13 mouse cellular contexts compared by ENCODE assay signal in the genomic region with DNA sequence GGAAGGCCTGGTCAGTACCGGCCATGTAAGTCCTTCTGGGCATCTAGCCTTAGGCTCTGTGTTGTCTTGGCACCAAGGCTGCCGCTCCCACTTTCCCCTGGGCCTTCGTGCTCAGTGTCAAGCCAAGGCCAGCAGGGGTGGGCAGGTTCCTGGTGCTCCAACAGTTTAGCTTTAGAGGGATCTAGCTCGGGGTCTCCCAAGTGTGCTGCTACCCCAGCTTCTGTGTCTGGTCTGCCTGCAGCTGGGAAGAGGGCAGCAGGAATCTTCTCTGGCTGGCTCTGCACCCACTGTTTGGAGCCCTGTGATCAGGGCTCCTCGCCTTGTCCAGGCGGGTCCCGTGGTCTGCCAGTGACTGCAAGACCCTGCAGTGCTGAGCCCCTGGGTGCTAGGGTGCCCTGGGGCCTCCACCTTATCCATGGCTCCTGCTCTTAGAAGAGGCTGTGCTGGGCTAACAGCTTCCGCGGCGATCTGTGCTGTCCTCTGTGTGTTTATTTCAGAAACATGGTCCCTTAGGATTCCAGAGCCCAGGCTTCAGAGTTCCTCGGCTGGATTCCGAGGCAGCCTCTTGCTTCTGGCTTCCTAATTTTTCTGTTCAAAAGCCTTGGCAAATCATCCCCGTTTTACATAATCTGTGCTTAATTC. TPM values are rescaled to one million over a fixed set of nuclear protein-coding genes. Genes with fewer than 3 reads are reported as not detected.
DNase-seq lines count a peak whose midpoint lies in the region; ATAC-seq lines count a peak whose summit lies in the region.
"Had no signal": no experiment of that assay in that cellular context is flagged by ENCODE, and none has a peak within 500 bp of the region (broad histone marks: within the 10 kb centered on the region; RNA-seq: fewer than 3 reads in every experiment).

No protein-coding gene starts in this region.

- peak overlapping the region; percentile 92 for H3K4me2 ChIP-seq in forebrain, embryonic 15.5 days (replicated peaks)
- H3K4me2 ChIP-seq in midbrain, embryonic 12.5 days (replicated peaks): peak overlapping the region; percentile 82
- H3K4me2 ChIP-seq: lung, embryonic 14.5 days had no signal

- peak overlapping the region; percentile 42 for H3K9ac ChIP-seq in forebrain, embryonic 15.5 days (replicated peaks)
- peak overlapping the region; percentile 48; the same call in 1 of the 2 replicates for H3K9ac ChIP-seq in midbrain, embryonic 12.5 days (replicated peaks)
- H3K9ac ChIP-seq: lung, embryonic 14.5 days had no signal

- no peaks in the 10 kb centered on the region for H3K9me3 ChIP-seq in forebrain, embryonic 15.5 days
- H3K9me3 ChIP-seq in midbrain, embryonic 12.5 days: no peaks in the 10 kb centered on the region

- peak; percentile 55 for DNase-seq in adrenal gland, postnatal 10 days
- no peak for DNase-seq in adrenal gland, postnatal 36 days
- peak; percentile 61 for DNase-seq in brain, adult 2 months (ENCODE audit: low read depth, low spot score)
- no peak for DNase-seq in urinary bladder, postnatal 4 days (ENCODE audit: low spot score in 2 of 2)
- no peak for DNase-seq in kidney, adult 9 months
- DNase-seq: gastrocnemius, postnatal 36 days; heart, postnatal 36 days; kidney, postnatal 10 days; lung, embryonic 14.5 days; thymus, adult 18-20 months had no signal

- H3K4me3 ChIP-seq in forebrain, embryonic 15.5 days: peak overlapping the region; percentile 59
- peak overlapping the region; percentile 32 for H3K4me3 ChIP-seq in midbrain, embryonic 12.5 days

- peaks cover 59% of the 10 kb centered on the region for H3K4me1 ChIP-seq in forebrain, embryonic 15.5 days
- H3K4me1 ChIP-seq in midbrain, embryonic 12.5 days: peaks cover 63% of the 10 kb centered on the region

- 0 out of 2 replicates have a peak, but pooled peaks cover 4% of the 10 kb centered on the region for H3K36me3 ChIP-seq in forebrain, embryonic 15.5 days
- peaks cover 12% of the 10 kb centered on the region; the same call in 1 of the 2 replicates for H3K36me3 ChIP-seq in midbrain, embryonic 12.5 days

- peak overlapping the region; percentile 35; the same call in 1 of the 2 replicates for H3K27ac ChIP-seq in forebrain, embryonic 15.5 days (replicated peaks)
- peak overlapping the region; percentile 16; the same call in 1 of the 2 replicates for H3K27ac ChIP-seq in midbrain, embryonic 12.5 days (replicated peaks)

- no peak for ATAC-seq in forebrain, embryonic 15.5 days (replicated peaks)
- no peak for ATAC-seq in midbrain, embryonic 12.5 days (ENCODE audit: low FRiP score, low read depth)
- no peak for ATAC-seq in activated CD4-positive, CD25-positive, alpha-beta regulatory T cell, adult 4 months

- H3K27me3 ChIP-seq in forebrain, embryonic 15.5 days: no peaks in the 10 kb centered on the region
- peaks cover 52% of the 10 kb centered on the region for H3K27me3 ChIP-seq in midbrain, embryonic 12.5 days

- 67% methylated on average over 13 of the region's 13 CpGs for WGBS in forebrain, embryonic 15.5 days
- WGBS in midbrain, embryonic 12.5 days: 69% methylated on average over 13 of the region's 13 CpGs

RNA-seq across cellular contexts. Expression of a gene that starts 4.7 kb away (rescaled TPM):
- 1 to 10 TPM; 2.2 to 3.9 TPM for total RNA-seq in adrenal gland, postnatal 10 days (2021)
- total RNA-seq in adrenal gland, postnatal 36 days (2021): 1 to 10 TPM; 2.1 to 2.2 TPM
- polyA plus RNA-seq in forebrain, embryonic 15.5 days (2015; fragmentation: Nextera tagmentation; extraction: Ambion mirVana): 105 and 120 TPM in 2 replicates
- polyA plus RNA-seq in midbrain, embryonic 12.5 days (2016; fragmentation: Nextera tagmentation; extraction: Ambion mirVana): 58.8 and 70.8 TPM in 2 replicates
- polyA plus RNA-seq in activated CD4-positive, CD25-positive, alpha-beta regulatory T cell, adult 4 months (2017; shearing (Covaris generic)): under 1 TPM; 0.89 to 0.98 TPM

RNA-seq across cellular contexts. Expression of a gene that starts 53.1 kb away (rescaled TPM):
- 100 to 1,000 TPM; 108 to 118 TPM for total RNA-seq in adrenal gland, postnatal 10 days (2021)
- total RNA-seq in adrenal gland, postnatal 36 days (2021): 100 to 1,000 TPM; 159 to 167 TPM
- 341 and 346 TPM in 2 replicates for polyA plus RNA-seq in forebrain, embryonic 15.5 days (2015; fragmentation: Nextera tagmentation; extraction: Ambion mirVana)
- polyA plus RNA-seq in midbrain, embryonic 12.5 days (2016; fragmentation: Nextera tagmentation; extraction: Ambion mirVana): 347 and 348 TPM in 2 replicates
- polyA plus RNA-seq in activated CD4-positive, CD25-positive, alpha-beta regulatory T cell, adult 4 months (2017; shearing (Covaris generic)): 100 to 1,000 TPM; 273 to 307 TPM

Comparison
In these comparisons a context has a peak if more than half of its experiments do, and no peak if none do; other contexts are left out.
1. DNase-seq: peak in adrenal gland, postnatal 10 days (single experiment) and brain, adult 2 months (single experiment); none in adrenal gland, postnatal 36 days (0 of 2), urinary bladder, postnatal 4 days (0 of 2) and kidney, adult 9 months (single experiment).
2. RNA of a gene that starts 4.7 kb away (polyA plus RNA-seq): 105 to 120 TPM in forebrain, embryonic 15.5 days and 58.8 to 70.8 TPM in midbrain, embryonic 12.5 days; 0.89 to 0.98 TPM in activated CD4-positive, CD25-positive, alpha-beta regulatory T cell, adult 4 months; every median in the first group is over 10 times any median in the second.